Mouse (Mus musculus): ENCODE results near the gene Hmgb1. TPM values are rescaled to one million over a fixed set of nuclear protein-coding genes. Genes with fewer than 3 reads are reported as not detected.

The Hmgb1 gene
- total and polyA plus RNA-seq, 3 experiments, result 23.7 to 103 (median 88.9) TPM

DNA sequence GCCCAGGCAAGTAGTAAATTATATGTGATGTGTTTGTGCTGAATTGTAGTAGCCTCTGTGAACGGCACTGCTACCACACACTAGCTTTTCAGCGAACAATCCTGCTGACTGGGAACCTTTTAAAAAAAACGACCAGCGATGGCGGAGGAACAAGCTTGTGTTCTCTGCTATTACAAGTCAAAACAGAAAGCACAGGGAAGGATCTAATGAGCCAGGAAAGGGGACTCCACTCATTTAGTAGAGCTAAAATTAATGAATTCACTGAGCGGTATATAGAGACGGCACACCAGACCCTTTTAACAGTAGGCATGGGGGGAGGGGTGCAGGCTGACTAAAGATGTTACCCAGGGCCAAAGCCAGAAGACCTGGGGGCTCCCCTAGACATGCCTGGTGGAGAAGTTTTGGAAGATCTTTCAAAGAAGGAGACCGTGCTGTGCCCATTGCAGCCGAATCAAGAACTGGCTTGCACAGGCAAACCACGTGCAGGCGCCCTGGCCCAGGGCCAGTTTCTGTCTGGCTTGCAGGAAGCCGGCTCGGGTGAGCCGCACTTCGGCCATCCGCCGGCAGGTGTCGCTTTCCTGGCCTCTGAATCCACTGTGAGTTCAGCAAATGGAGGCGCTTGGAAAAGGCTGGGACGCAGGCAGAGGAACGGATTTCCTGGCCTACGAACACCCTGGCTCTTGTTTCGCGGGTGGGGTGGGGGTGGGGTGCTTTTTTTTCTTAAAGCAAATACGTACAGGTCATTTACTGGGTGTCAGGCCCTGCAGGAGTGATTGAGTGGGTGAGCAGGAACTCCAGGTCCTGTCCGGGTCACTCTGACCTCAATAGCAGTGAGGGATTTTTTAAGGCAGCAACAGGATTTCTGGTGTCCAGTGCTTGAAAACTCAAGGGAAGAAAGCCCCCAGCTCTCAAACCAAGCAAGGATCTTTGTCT lies 177.7 kb downstream of the Hmgb1 start:
- H3K79me2 ChIP-seq (replicated peaks; ENCODE audit: control insufficient read depth, insufficient read depth, low read length), result no peaks in the 10 kb centered on the region
- H3K36me3 ChIP-seq (ENCODE audit: control insufficient read depth, insufficient read depth, low read length), result no peaks in the 10 kb centered on the region
- no peaks in the 10 kb centered on the region for H3K27me3 ChIP-seq (ENCODE audit: control insufficient read depth, insufficient read depth, low read length)
- peaks cover 2% of the 10 kb centered on the region; the same call in 1 of the 2 replicates for H3K4me1 ChIP-seq (ENCODE audit: control insufficient read depth, insufficient read depth, low read length)
- H3K9ac ChIP-seq (ENCODE audit: low read depth, low read length), result peak overlapping the region; percentile 48
- WGBS, result 4% methylated on average over 26 of the region's 26 CpGs
- peak overlapping the region; percentile 55 for H3K4me3 ChIP-seq
- H3K27ac ChIP-seq, result peak overlapping the region; percentile 92
- DNase-seq, result peak; percentile 99 to 100
- TF ChIP-seq POLR2A (IDR thresholded peaks at IDR 0.05; ENCODE audit: insufficient read depth, low read depth, low read length) (peak; percentile 75), EP300 (IDR thresholded peaks at IDR 0.05; ENCODE audit: insufficient read depth, low read depth, low read length) (peak; percentile 67; the same call in 1 of the 2 replicates), CTCF (IDR thresholded peaks at IDR 0.05) (peak; percentile 88)
- intact Hi-C loops (cut with DNase I), result loop anchor here (1.0 to 2.0 kb wide), 5 partner anchors 11 to 330 kb away; partner anchors contain the start of gene Gm42791

DNA sequence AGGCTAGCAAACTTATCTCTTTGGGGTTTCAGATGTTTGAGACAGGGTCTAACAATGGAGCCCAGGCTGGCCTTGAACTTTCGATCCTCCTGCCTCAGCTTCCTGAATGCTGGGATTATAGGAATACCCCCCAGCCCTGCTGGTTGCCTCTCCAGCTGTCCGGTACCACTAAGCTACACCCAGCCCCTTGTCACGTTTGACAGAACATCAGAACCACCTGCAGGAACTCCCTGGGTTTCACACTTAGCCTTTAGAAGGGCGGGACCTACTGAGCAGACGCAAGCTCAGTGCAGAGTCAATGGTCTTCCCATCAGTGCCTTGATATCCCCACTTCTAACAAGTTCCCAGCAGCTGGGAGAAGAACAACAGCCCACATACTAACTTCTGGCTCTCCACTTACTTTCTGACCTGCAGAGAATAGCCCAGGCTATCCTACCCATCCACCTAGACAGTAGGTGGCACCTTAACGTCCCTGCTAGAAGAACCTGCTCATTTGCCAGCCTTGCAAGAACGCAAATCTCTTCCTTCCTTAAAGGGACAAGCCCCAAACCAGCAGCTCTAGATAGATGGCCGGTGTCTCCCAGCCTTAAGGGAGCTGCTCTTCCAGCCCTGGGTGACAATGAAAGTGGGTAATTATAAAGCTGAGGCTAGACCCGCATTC lies 178.5 kb downstream of the Hmgb1 start:
- Histone ChIP-seq H3K36me3 (ENCODE audit: control insufficient read depth, insufficient read depth, low read length) (no peaks in the 10 kb centered on the region), H3K9ac (ENCODE audit: low read depth, low read length) (no peak overlapping the region), H3K27ac (no peak overlapping the region; the same call in 1 of the 2 replicates), H3K27me3 (ENCODE audit: control insufficient read depth, insufficient read depth, low read length) (no peaks in the 10 kb centered on the region), H3K4me1 (ENCODE audit: control insufficient read depth, insufficient read depth, low read length) (peaks cover 2% of the 10 kb centered on the region; the same call in 1 of the 2 replicates), H3K79me2 (replicated peaks; ENCODE audit: control insufficient read depth, insufficient read depth, low read length) (no peaks in the 10 kb centered on the region), H3K4me3 (no peak overlapping the region)
- 56% methylated on average over 9 of the region's 9 CpGs for WGBS
- TF ChIP-seq EP300 (IDR thresholded peaks at IDR 0.05; ENCODE audit: insufficient read depth, low read depth, low read length), result no peak
- no peak for TF ChIP-seq CTCF (IDR thresholded peaks at IDR 0.05)
- TF ChIP-seq POLR2A (IDR thresholded peaks at IDR 0.05; ENCODE audit: insufficient read depth, low read depth, low read length), result no peak
- no peak for DNase-seq
- intact Hi-C loops (cut with DNase I), result loop anchor here (1.0 to 2.0 kb wide), 4 partner anchors 11 to 331 kb away; partner anchors contain the start of gene Gm42791

DNA sequence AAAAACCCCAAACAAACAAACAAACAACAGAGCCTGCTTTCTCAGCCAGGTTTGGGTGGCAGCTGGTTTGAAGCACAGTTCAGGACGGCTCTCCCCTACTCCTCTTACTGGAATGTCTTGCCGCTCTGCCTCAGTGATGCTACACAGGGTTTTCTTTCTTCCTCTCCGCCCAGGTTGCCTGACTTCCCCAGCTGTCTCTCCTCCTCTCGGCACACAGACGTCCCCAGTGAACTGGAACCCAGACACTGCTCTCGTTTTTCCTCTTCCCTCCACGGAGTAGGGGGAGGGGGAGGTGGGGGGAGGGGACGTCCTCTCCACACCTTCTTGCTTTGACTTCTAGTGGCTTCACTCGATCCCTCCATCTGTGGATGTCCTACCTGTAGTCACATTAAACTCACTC lies 179.2 kb downstream of the Hmgb1 start:
- no peak overlapping the region for H3K4me3 ChIP-seq

DNA sequence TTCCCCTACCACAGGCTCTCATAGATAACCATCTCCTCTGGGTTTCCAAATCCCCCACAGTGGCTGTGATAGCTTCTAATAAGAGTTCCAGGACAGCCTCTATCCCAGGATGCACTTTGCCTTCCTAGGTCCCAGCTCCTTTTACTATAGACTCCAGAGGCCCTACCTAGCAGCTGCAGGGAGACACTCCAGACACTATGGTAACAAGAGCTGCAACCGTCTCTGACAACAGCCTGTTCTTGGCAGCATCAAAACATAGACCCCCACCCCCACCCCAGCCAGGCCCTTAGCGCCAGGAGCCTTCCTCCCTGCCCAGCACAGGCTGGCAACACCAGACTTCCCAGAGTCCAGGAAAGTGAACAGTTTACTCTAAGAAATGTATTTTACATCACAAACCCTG lies 181.2 kb downstream of the Hmgb1 start:
- TF ChIP-seq CTCF (IDR thresholded peaks at IDR 0.05) (no peak), POLR2A (IDR thresholded peaks at IDR 0.05; ENCODE audit: insufficient read depth, low read depth, low read length) (no peak), EP300 (IDR thresholded peaks at IDR 0.05; ENCODE audit: insufficient read depth, low read depth, low read length) (no peak)
- WGBS, result 49% methylated on average over 2 of the region's 2 CpGs
- intact Hi-C loops (cut with DNase I), result no loop called here
- Histone ChIP-seq H3K79me2 (replicated peaks; ENCODE audit: control insufficient read depth, insufficient read depth, low read length) (no peaks in the 10 kb centered on the region), H3K9ac (ENCODE audit: low read depth, low read length) (no peak overlapping the region), H3K4me3 (no peak overlapping the region), H3K36me3 (ENCODE audit: control insufficient read depth, insufficient read depth, low read length) (no peaks in the 10 kb centered on the region), H3K27ac (no peak overlapping the region), H3K27me3 (ENCODE audit: control insufficient read depth, insufficient read depth, low read length) (no peaks in the 10 kb centered on the region), H3K4me1 (ENCODE audit: control insufficient read depth, insufficient read depth, low read length) (peaks cover 2% of the 10 kb centered on the region; the same call in 1 of the 2 replicates)
- no peak for DNase-seq

More for the DNA sequence above, 179.2 kb downstream of the Hmgb1 start:
- H3K79me2 ChIP-seq (replicated peaks; ENCODE audit: control insufficient read depth, insufficient read depth, low read length), result no peaks in the 10 kb centered on the region
- TF ChIP-seq CTCF (IDR thresholded peaks at IDR 0.05) (no peak), EP300 (IDR thresholded peaks at IDR 0.05; ENCODE audit: insufficient read depth, low read depth, low read length) (no peak), POLR2A (IDR thresholded peaks at IDR 0.05; ENCODE audit: insufficient read depth, low read depth, low read length) (no peak)
- H3K27me3 ChIP-seq (ENCODE audit: control insufficient read depth, insufficient read depth, low read length), result no peaks in the 10 kb centered on the region
- WGBS, result 50% methylated on average over 9 of the region's 9 CpGs
- intact Hi-C loops (cut with DNase I), result no loop called here
- H3K27ac ChIP-seq, result no peak overlapping the region
- H3K36me3 ChIP-seq (ENCODE audit: control insufficient read depth, insufficient read depth, low read length), result no peaks in the 10 kb centered on the region
- DNase-seq, result no peak
- peaks cover 2% of the 10 kb centered on the region; the same call in 1 of the 2 replicates for H3K4me1 ChIP-seq (ENCODE audit: control insufficient read depth, insufficient read depth, low read length)
- no peak overlapping the region for H3K9ac ChIP-seq (ENCODE audit: low read depth, low read length)

DNA sequence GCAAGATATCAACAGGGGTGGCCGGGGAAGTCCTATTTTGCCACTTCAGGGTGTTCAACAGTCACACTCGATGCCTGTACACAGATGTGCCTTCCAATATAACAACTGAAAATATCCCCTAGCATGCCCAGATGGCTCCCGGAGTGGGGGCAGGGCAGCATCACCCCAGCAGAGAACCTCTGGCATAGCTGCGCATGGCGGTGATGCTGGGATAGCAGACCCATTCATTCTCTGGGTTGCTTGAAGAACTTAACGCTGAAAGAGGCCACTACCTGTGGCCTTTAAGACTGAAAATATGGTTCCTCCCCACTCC lies 181.5 kb downstream of the Hmgb1 start:
- peaks cover 2% of the 10 kb centered on the region; the same call in 1 of the 2 replicates for H3K4me1 ChIP-seq (ENCODE audit: control insufficient read depth, insufficient read depth, low read length)
- H3K36me3 ChIP-seq (ENCODE audit: control insufficient read depth, insufficient read depth, low read length), result no peaks in the 10 kb centered on the region
- TF ChIP-seq POLR2A (IDR thresholded peaks at IDR 0.05; ENCODE audit: insufficient read depth, low read depth, low read length) (no peak), EP300 (IDR thresholded peaks at IDR 0.05; ENCODE audit: insufficient read depth, low read depth, low read length) (no peak), CTCF (IDR thresholded peaks at IDR 0.05) (no peak)
- intact Hi-C loops (cut with DNase I), result no loop called here
- no peaks in the 10 kb centered on the region for H3K27me3 ChIP-seq (ENCODE audit: control insufficient read depth, insufficient read depth, low read length)
- H3K9ac ChIP-seq (ENCODE audit: low read depth, low read length), result no peak overlapping the region
- no peak overlapping the region for H3K27ac ChIP-seq
- DNase-seq, result no peak
- no peaks in the 10 kb centered on the region for H3K79me2 ChIP-seq (replicated peaks; ENCODE audit: control insufficient read depth, insufficient read depth, low read length)
- no peak overlapping the region for H3K4me3 ChIP-seq
- WGBS, result 80% methylated on average over 6 of the region's 6 CpGs
